Mouse (Mus musculus) forebrain, embryonic 16.5 days (tissue): ENCODE data around the gene Tmem120a. TPM values are rescaled to one million over a fixed set of nuclear protein-coding genes. Genes with fewer than 3 reads are reported as not detected.
A peak's percentile ranks its signal among the peaks of the same experiment; 100 is the strongest.

Experiments used
- ATAC-seq: fragments of 200-750 bp; cut with Nextera tagmentation; 2 replicates; pipeline ENCODE4 v1.8.0; 2017; ENCODE audit warnings: mild to moderate bottlenecking, moderate library complexity
- H3K27ac ChIP-seq: fragments of 300-500 bp; sonication (generic); 2 replicates; pipeline ENCODE4 v1.5.1; 2014; ENCODE audit warnings: low read length, control low read depth
- H3K27me3 ChIP-seq: fragments of 300-500 bp; sonication (generic); replicated peaks from 2 replicates; pipeline ENCODE4 v1.6.1; 2014; ENCODE audit warnings: low read length; ENCODE audit not compliant: control insufficient read depth, insufficient read depth
- H3K36me3 ChIP-seq: fragments of 300-500 bp; sonication (generic); 2 replicates; pipeline ENCODE4 v1.6.1; 2014; ENCODE audit not compliant: control insufficient read depth, insufficient read depth
- H3K4me1 ChIP-seq: fragments of 300-500 bp; sonication (generic); replicated peaks from 2 replicates; pipeline ENCODE4 v1.6.1; 2014; ENCODE audit warnings: low read length; ENCODE audit not compliant: control insufficient read depth, insufficient read depth
- H3K4me2 ChIP-seq: fragments of 300-500 bp; sonication (generic); 2 replicates; pipeline ENCODE4 v1.6.1; 2014; ENCODE audit warnings: mild to moderate bottlenecking, low read length, control low read depth
- H3K4me3 ChIP-seq: fragments of 300-500 bp; sonication (generic); replicated peaks from 2 replicates; pipeline ENCODE4 v1.5.1; 2014; ENCODE audit warnings: mild to moderate bottlenecking, low read length, control low read depth
- H3K9ac ChIP-seq: fragments of 300-500 bp; sonication (generic); replicated peaks from 2 replicates; pipeline ENCODE4 v1.6.1; 2014; ENCODE audit warnings: low read depth, low read length, control low read depth
- H3K9me3 ChIP-seq: fragments of 300-500 bp; sonication (generic); 2 replicates; pipeline ENCODE4 v1.6.1; 2016; ENCODE audit warnings: low read length; ENCODE audit not compliant: control insufficient read depth
- WGBS: fragments of 180-500 bp; shearing (Covaris S2); extraction: QIAGEN DNeasy Blood & Tissue Kit; methylation state at CpG from one replicate; pipeline ENCODE4 v1.1.7; 2014; 5-methylcytosine and 5-hydroxymethylcytosine counted together
- polyA plus RNA-seq: library from polyadenylated mRNA; unstranded; fragments of >200 nt; fragmentation: Nextera tagmentation; extraction: Ambion mirVana; gene quantifications from 2 replicates; pipeline ENCODE4 v1.2.1, GENCODE M21; 2015

The Tmem120a gene
- polyA plus RNA-seq, 1 experiment from 2014 or later: 82.9 TPM

DNA sequence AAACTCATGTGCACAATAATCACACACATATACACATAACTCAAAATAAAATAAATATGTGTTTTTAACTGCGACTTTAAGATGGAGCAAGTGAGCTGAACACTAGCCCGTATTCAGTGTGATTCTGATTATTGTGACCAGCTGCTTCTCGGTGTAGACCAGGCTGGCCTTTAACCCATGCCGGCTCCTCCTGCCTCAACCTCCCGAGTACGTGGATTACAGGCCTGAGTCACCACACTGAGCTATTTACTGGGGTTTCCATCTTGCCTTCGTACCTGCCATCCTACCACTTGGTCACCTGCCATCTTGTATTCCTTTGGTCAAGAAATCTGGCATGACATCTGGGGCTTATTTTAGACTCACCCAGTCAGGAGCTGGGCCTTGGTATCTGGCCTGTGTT is 40.8 kb downstream of the Tmem120a start:
- Histone ChIP-seq H3K4me2 (no peak overlapping the region), H3K4me1 (no peaks in the 10 kb centered on the region), H3K36me3 (peaks cover 2% of the 10 kb centered on the region; the same call in 1 of the 2 replicates), H3K4me3 (no peak overlapping the region), H3K9me3 (no peaks in the 10 kb centered on the region), H3K27ac (no peak overlapping the region), H3K27me3 (no peaks in the 10 kb centered on the region), H3K9ac (no peak overlapping the region)
- 96% methylated on average over 7 of the region's 7 CpGs for WGBS
- no peak for ATAC-seq

DNA sequence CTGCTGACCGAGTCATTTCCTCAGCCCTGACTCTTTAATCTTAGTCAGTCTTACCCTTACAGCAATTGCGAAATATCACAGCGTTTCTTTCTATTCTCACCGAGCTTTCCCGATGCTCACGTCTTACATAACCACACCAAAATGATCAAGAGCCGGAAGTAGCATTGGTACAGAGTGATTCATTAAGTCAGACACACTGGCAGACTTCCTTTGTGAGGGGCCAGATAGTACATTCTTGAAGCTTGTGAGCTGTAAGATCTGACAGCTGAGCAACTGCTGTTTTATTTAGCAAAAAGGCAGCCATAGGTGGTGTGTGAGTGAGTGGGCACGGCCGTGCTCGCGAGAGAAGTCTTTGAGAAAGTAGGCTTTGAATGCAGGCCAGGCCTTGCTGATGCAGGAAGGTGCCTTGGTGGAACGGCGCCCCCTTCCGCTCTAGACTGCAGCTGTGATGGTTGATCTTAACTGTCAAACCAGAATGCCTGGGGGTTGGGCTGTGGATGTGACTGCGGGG is 41.5 kb downstream of the Tmem120a start:
- no peak overlapping the region for H3K9ac ChIP-seq
- no peak overlapping the region for H3K27ac ChIP-seq
- 78% methylated on average over 15 of the region's 15 CpGs for WGBS
- no peaks in the 10 kb centered on the region for H3K9me3 ChIP-seq
- no peaks in the 10 kb centered on the region for H3K4me1 ChIP-seq
- peaks cover 2% of the 10 kb centered on the region; the same call in 1 of the 2 replicates for H3K36me3 ChIP-seq
- ATAC-seq: no peak
- H3K4me3 ChIP-seq: no peak overlapping the region
- H3K27me3 ChIP-seq: no peaks in the 10 kb centered on the region
- no peak overlapping the region for H3K4me2 ChIP-seq

DNA sequence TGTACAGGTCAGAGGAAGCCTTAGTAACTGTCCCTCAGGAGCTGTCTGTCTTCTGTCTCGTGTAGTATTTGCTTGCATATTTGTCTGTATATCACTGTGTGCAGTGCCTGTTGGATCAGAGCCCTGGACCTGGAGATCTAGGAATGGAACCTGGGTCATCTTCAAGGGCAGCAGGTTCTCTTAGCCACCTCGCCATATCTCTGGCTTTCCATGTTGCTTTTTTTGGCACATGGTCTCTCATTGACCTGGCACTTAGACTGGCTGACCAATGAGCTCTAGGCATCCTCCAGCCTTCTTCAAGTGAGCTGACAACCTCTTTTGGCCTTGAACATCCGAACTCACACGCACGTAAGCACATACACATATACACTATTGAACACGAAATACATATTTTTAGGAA is 42.1 kb downstream of the Tmem120a start:
- no peak for ATAC-seq
- H3K36me3 ChIP-seq: peaks cover 2% of the 10 kb centered on the region; the same call in 1 of the 2 replicates
- 93% methylated on average over 6 of the region's 6 CpGs for WGBS

DNA sequence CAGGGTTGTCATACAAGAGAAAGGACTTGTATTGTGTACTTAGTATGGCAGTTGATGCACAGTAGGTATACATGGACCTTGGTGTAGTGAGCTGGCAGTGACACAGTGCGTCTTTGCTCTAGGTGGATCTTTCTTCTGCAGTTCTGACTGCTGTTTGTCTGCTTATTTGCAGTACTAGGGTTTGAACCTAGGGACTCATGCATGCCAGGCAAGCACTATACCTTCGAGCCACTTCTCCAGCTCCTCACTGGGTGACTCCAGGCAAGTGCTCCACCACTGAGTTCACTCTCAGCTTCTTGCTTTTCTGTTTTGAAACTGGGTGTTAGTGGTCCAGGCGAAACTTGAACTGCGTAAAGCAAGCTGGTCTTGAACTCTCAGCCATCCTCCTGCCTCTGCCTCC is 42.6 kb downstream of the Tmem120a start:
- no peak overlapping the region for H3K9ac ChIP-seq
- no peak overlapping the region for H3K4me2 ChIP-seq
- WGBS: 96% methylated on average over 4 of the region's 4 CpGs
- H3K4me1 ChIP-seq: no peaks in the 10 kb centered on the region
- no peak overlapping the region for H3K4me3 ChIP-seq
- ATAC-seq: no peak
- H3K9me3 ChIP-seq: no peaks in the 10 kb centered on the region
- no peak overlapping the region for H3K27ac ChIP-seq
- no peaks in the 10 kb centered on the region for H3K27me3 ChIP-seq
- H3K36me3 ChIP-seq: peaks cover 2% of the 10 kb centered on the region; the same call in 1 of the 2 replicates

More for the DNA sequence above, 42.1 kb downstream of the Tmem120a start:
- no peaks in the 10 kb centered on the region for H3K9me3 ChIP-seq
- H3K4me3 ChIP-seq: no peak overlapping the region
- no peak overlapping the region for H3K4me2 ChIP-seq
- H3K9ac ChIP-seq: no peak overlapping the region
- no peaks in the 10 kb centered on the region for H3K4me1 ChIP-seq
- no peaks in the 10 kb centered on the region for H3K27me3 ChIP-seq
- no peak overlapping the region for H3K27ac ChIP-seq

DNA sequence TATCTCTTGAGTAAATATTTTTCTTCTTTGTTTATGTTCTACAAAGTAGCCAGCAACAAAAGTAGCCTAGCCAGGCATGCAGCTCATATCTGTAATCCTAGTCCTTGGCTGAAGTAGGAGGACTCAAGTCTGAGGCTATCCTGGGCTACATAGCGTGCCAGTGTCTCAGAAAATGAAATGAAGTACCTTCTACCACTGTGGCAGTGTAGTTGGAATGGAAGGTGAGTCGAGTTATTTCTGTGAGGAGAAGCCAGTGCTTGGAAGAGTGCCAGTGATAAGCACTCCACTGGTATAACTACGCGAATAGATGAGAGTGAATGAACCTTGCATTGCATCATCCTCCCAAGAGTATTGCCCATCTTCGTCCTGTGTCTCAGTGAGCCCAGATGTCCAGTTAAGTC is 46.5 kb downstream of the Tmem120a start:
- Histone ChIP-seq H3K27ac (no peak overlapping the region), H3K4me2 (no peak overlapping the region), H3K9ac (no peak overlapping the region), H3K27me3 (no peaks in the 10 kb centered on the region), H3K4me1 (no peaks in the 10 kb centered on the region), H3K9me3 (no peaks in the 10 kb centered on the region), H3K36me3 (peaks cover 2% of the 10 kb centered on the region; the same call in 1 of the 2 replicates), H3K4me3 (no peak overlapping the region)
- no peak for ATAC-seq
- WGBS: 82% methylated on average over 5 of the region's 5 CpGs

GRCm38 (mm10) chr5:135695277-135695721 is 48.9 kb downstream of the Tmem120a start:
- no peak overlapping the region for H3K4me3 ChIP-seq
- H3K27ac ChIP-seq: no peak overlapping the region
- no peaks in the 10 kb centered on the region for H3K27me3 ChIP-seq
- 63% methylated on average over 7 of the region's 7 CpGs for WGBS
- no peaks in the 10 kb centered on the region for H3K9me3 ChIP-seq
- no peak overlapping the region for H3K4me2 ChIP-seq
- 0 out of 2 replicates have a peak, but pooled peaks cover 2% of the 10 kb centered on the region for H3K36me3 ChIP-seq
- ATAC-seq: no peak
- H3K9ac ChIP-seq: no peak overlapping the region
- peaks cover 9% of the 10 kb centered on the region for H3K4me1 ChIP-seq

- Histone ChIP-seq H3K9ac (no peak overlapping the region), H3K27ac (no peak overlapping the region), H3K27me3 (no peaks in the 10 kb centered on the region), H3K4me2 (no peak overlapping the region), H3K4me1 (peaks cover 18% of the 10 kb centered on the region), H3K9me3 (no peaks in the 10 kb centered on the region), H3K4me3 (no peak overlapping the region), H3K36me3 (no peaks in the 10 kb centered on the region)
- no peak for ATAC-seq
- 96% methylated on average over 5 of the region's 5 CpGs for WGBS
Measured at GRCm38 (mm10) chr5:135693281-135693853, 50.9 kb downstream of the Tmem120a start.

DNA sequence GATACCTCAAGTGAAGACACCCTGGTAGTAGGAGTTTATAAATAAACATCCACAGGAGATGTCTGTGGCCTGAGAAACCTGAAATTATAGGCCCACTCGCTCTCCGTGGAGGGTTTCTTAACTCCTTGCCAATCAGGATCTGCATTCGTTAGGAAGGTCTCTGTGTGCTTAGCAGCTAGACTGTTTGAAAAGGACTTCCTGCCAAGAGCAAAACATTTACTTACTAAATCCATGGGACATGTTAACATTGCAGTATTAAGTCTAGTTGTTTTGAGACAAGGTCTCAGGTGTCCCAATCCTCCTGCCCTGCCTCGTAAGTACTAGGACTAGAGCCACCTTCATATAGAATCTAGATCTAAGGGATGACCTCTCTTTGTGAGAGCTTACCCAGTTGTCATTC is 53.0 kb downstream of the Tmem120a start:
- 57% methylated on average over 4 of the region's 4 CpGs for WGBS
- Histone ChIP-seq H3K4me3 (no peak overlapping the region), H3K4me2 (no peak overlapping the region), H3K9me3 (no peaks in the 10 kb centered on the region), H3K4me1 (peaks cover 18% of the 10 kb centered on the region), H3K9ac (no peak overlapping the region), H3K27ac (no peak overlapping the region), H3K36me3 (no peaks in the 10 kb centered on the region), H3K27me3 (no peaks in the 10 kb centered on the region)
- ATAC-seq: no peak

DNA sequence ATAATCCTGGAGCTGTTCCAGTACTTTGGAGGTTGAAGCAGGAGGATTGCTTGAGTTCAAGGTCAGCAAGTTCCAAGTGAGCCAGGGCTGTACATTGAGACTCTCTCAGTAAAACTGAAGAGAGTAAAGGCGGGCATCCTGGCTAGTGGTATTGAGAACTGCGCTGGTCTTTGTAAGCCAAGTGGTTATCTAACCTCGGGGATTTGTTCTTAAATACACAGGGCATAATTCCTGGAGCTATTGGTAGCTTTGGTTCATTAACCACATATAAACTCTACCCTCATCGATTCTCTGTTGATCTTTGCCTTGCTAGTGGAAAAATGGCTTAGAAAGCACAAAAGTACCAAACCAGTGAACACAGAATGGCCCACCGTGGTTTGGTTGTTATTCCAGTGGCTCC is 53.8 kb downstream of the Tmem120a start:
- no peaks in the 10 kb centered on the region for H3K9me3 ChIP-seq
- H3K27me3 ChIP-seq: no peaks in the 10 kb centered on the region
- WGBS: 84% methylated on average over 5 of the region's 5 CpGs
- ATAC-seq: no peak
- H3K4me3 ChIP-seq: peak overlapping the region; percentile 88; the same call in 1 of the 2 replicates
- H3K36me3 ChIP-seq: no peaks in the 10 kb centered on the region
- no peak overlapping the region for H3K27ac ChIP-seq
- H3K4me2 ChIP-seq: peak overlapping the region; percentile 96
- no peak overlapping the region for H3K9ac ChIP-seq
- peaks cover 18% of the 10 kb centered on the region for H3K4me1 ChIP-seq
